Mouse (Mus musculus) CH12.LX (cell line): ENCODE data around the gene Pigm.

Experiments
- CTCF ChIP-seq, 2 experiments: IDR thresholded peaks in 1 of 2; conservative IDR thresholded peaks in 1 of 2; 2 replicates each; pipeline ENCODE4 v1.5.1; 2011 to 2012; ENCODE audit warnings: low read depth in 2 of 2, low read length in 2 of 2, improper control_type of control experiment in 1 of 2, inconsistent platforms in 1 of 2, mild to moderate bottlenecking in 1 of 2, moderate library complexity in 1 of 2
- MYC ChIP-seq: IDR thresholded peaks from 2 replicates; pipeline ENCODE4 v1.6.1; 2011; ENCODE audit warnings: low read depth, mild to moderate bottlenecking, improper control_type of control experiment, low read length

DNA sequence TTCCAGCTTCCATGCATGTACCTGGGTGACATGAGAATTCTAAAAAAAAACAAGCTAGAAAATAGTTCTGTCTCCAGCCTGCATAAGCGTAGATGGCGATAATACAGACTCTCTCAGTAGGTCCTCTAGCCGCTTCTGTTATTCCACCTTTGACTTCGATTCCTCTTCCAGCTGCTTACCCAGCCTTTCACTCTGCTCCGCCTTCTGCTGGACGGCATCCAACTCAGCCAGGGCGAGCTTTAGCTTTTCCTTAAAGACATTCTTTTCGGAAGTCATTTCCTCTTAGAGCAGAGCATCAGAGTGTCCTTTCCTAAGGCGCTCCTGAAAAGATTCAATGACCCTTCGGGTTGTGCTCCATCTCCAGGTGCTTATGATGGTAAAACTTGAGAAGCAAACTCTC is 3.7 kb downstream of the Pigm start:
- TF ChIP-seq CTCF (conservative IDR thresholded peaks at IDR 0.05 in 1 of 2, IDR thresholded peaks at IDR 0.05 in 1 of 2; ENCODE audit: low read depth in 2 of 2, low read length in 2 of 2) (no peak), MYC (no peak)
